Mouse (Mus musculus): ENCODE data around the gene Catsperz.
"Not testable (repeated sequence)": the region's sequence is repeated elsewhere in the genome, so short reads cannot be mapped to it uniquely, and the experiment has no call there.

Catsperz gene

DNA sequence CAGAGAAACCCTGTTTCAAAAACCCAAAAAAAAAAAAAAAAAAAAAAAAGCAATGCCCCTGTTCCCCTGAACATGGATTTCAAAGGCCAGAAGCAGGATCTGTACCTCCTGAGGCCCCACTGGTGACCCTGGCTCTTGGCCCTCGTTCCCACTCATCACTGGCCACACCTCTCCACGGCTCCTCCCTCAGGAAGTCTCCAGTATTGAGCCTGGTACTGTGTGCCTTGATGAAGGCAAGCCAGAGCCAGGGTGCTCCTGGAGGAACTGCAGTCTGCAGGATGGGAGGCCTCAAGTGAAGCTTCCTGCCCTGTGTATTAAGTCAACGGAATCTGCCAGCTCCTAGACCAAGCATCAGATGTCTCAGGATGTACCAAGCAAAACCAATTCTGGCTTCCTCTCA is 19.0 kb downstream of the Catsperz start:
- no peak for DNase-seq

DNA sequence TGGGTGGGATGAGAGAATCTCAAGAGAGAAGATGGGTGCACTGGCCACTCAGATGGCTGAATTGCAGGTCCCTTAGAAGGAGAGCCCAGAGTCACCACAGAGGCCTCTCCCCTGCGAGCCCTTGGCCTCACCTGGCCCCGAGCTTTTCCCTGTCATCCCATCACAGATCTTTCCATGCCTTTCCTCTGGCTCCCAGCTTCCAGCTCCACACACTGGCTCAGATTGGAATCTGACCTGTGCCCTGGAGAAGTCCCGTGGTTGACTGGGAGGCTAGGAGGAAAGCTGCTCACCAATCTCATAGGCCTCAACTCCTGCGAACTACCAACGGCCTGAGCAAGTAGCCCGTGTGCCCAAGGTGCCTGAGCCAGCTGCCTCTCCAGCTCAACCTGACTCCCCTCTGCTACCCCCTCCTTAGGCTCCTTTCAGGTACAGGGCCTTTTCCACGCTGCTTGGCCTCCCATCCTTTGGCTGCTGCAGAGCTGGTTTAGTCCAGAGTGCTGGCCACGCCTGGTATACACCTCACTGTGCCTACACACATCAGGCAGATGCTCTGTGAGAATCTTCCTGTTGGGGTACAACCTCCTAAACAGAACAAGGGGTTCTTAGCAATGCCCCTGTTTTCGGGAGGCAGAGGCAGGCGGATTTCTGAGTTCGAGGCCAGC is 19.6 kb downstream of the Catsperz start:
- DNase-seq = no peak

DNA sequence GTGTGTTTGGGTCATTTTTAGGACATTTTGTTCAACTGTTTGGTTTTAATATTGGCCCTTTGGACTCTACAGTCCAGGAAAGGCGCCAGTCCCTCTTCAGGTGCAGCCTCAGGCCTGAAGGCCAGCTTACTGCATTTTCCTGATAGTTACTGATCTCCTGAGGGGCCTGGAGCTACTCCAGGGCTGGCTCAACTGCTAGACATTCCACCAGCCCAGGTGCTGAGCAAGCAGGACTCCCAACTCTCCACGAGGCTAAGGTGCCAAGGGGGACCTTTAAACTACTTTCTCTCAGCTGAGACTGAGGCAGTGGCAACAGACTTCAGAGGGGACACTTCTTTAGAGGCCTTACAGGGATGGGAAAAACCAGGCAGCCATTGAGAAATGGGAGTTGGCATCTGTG is 20.3 kb downstream of the Catsperz start:
- DNase-seq = no peak

DNA sequence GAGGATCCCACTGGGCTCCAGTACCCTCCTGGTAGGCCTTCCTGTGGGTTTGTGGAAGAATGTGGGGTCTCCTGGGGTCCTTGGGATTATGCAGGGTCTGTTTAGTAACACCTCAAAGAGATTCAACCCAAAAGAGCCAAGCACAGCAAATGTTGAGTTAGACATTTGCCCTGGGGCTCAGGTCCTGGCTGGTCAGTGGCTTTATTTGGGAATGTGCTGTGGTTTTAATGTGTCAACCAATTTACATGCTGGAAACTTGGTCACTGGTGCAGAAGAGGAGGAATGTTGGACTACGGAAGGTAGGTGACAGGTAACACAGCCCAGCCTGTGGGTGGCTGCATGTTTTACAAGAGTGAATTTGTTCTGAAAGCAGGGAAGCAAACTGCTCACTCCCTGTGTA is 22.1 kb downstream of the Catsperz start:
- no peak for DNase-seq

DNA sequence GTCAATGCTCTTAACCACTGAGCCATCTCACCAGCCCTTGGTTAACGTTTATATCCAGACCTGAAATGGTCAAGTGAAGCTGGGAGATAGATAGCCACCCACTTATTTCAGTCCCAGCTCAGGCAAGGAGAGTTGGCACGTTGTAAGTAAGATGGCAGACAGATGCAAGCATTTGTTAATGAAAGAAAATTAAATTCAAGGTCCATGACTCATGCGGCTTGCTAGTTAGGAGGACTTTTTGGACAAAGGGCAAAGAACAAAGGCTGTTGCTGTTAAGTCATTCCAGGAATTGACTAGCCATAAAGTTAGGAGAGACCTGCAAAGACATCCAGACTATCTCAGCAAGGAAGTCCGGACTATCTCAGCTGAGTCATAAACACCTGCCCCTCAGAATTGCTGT is 25.5 kb downstream of the Catsperz start:
- DNase-seq = no peak

DNA sequence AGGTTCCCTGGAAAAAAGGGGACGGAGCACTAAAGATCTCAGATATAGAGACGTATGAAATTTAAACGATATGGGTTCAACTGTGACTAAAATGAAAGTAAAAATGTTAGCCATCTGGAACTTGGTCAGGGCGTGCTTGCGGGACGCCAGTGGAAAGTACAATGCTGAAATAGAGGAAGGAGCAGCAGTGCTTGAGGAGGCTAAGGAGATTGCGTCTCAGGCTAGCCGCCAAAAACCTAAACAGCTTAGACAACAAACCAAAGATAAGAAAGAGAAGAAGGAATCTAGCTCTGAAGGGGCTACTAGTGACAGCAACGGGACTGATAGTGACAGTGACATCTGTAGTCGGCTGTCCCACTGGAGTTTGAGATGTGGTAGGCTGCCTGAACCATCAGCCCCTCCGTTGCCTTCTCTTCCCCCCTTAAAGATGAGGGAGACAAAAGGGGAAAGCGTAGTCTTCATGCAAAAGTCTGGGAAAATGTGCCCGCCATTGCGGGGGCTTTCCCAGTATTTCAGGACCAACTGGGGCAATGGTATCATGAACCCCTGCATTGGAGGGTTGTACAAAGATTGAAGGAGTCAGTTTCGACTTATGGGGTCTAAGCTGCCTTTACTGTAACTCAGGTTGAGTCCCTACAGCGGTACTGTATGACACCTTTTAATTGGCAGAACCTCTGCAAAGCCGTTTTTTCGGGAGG is 29.4 kb downstream of the Catsperz start:
- DNase-seq = not testable (repeated sequence)

DNA sequence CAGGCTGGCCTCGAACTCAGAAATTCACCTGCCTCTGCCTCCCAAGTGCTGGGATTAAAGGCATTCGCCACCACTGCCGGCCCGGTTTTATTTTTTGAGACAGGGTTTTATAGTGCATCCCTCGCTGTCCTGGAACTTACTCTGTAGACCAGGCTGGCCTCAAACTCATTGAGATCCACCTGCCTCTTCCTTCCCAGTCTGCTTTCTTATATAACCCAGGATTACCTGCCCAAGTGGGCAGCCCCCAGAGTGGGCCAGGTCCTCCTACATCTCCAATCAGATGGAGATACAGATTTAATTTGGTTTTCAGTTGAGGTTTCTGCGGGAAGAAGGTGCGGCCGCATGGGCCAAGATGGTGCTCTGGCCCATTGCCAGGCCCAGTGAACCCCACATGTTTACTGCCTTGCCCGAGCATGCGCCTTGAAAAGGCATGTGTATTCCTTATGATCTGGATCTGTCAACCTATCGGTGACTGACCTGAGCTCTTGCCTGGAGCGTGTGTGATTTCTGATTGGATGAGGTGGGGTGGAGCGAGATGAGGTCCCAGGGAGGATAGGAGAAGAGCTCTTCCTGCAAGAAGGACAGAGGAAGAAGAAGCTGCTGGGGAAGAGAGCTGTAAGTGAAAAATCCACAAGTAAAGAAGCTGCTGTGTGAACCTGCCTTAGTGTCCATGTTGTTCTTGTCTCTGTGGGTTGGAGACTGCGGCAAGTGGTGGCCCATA is 31.3 kb downstream of the Catsperz start:
- no peak for DNase-seq

DNA sequence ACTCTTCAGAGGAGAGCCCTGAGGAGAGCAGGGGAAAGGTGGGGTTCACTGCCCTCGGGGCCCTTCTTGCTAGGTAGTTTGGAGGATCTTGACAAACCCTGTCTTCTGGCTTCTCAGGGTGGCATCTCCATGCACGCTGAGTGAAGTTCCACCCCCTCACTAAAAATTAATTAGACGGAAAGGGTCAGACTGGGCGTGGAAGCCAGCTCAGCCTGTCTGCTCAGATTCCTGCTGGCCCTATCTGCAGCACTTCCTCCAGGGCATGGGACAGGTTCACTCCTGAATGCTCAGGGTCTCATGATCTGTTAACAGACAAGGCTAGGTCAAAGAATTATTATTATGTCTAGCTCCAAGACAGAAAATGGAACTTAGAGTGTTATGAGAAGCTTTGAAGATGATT is 32.7 kb downstream of the Catsperz start:
- DNase-seq = no peak

DNA sequence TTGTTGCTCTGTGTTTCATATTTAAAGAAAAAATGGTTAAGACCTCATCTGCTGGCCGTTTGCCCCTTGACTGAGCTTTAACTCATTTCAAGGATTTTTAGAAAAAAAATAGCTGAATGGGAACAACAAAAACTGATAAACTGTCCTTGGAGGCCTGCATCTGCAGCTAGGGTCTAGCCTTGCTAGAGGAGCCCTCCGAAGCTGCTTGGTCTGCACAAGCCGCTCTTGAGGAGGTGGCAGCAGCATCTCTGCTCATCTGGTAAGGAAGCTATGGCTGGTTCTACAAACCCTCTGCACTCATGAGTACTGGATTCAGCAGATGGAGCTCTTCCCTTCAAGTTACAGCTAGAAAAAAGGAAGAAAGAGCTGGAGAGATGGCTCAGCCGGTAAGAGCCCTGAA is 47.2 kb downstream of the Catsperz start:
- no peak for DNase-seq

DNA sequence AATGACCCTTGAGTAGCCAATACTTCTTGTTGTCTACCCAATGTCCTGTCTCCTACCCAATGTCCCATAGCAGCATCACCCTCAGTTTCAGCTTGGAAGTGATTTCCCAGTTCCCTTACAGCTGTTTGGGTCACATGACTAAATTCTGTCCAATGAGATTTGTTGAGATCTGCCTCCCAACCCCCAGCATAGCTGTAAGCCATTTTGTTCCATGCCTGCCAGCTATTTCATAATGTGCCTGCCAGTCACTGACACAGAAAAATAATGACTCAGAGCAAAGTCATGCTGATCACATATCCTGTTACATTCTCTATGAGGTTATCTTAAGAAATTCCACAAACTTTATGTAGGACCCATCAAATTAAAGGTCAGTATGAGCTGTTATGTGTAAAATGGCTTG is 48.4 kb downstream of the Catsperz start:
- no peak for DNase-seq

DNA sequence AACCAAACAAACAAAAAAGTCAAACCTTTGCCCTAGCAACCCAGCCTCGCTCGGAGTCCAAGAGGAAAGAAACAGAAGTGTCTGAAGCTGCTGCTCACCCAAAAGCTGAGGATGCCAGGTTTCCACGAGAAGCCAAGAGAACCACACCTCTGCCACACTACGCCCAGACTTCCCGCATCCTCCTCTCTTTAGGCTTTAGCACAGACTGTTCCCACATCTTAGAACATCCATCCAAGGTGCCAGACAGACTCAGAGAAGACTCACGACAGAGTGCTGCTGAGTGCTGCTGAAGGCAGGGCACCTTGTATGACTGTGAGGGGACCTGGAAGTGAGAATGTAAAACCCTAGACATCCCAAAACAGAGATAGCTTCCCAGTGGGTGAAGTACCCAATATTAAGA is 49.3 kb downstream of the Catsperz start:
- DNase-seq = no peak

DNA sequence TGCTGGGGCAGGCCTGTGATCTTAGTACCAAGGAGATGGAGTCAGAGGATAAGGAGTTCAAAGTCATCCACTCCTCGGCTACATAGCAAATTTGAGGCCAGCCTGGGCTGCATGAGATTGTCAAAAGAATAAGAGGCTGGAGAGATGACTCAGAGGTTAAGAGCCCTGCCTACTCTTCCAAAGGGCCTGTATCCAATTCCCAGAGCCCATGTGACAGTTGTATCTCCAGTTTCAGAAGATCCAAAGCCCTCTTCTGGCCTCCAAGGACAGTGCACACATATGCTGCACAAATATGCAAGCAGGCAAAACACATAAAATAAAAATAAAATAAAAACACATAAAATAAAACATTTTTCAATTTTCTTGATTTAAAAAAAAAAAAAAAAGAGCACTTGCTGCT is 50.9 kb downstream of the Catsperz start:
- DNase-seq = no peak

DNA sequence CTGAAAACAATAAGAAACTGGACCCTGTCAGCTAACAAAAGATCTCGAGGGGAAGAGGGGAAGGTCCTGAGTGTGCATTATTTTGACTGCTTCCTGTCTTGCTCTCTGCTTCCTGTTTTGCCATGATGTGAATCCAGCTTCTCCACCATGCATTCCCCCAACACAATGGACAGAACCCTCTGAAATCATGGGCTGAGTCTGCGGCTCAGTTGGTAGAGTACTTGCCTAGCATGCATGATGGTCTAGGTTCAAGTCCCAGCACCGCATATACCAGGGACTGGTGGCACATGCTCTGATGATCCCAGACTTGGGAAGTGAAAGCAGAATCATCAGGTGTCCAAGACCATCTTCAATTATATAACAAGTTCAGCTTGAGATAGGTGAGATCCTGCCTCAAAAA is 52.5 kb downstream of the Catsperz start:
- no peak for DNase-seq

Measured in right cerebral cortex, postnatal 4 days (tissue).